Mouse (Mus musculus): ENCODE data around the gene C8b. TPM values are rescaled to one million over a fixed set of nuclear protein-coding genes. Genes with fewer than 3 reads are reported as not detected.

C8b gene
- not detected for total RNA-seq (2021)
- long read RNA-seq, experiment 1: 0 reads
- long read RNA-seq, experiment 2: 0 reads

GRCm38 (mm10) chr4:104766065-104766464, at the start of gene C8b:
TSS of gene C8b (plus strand) at chr4:104766317.
- intact Hi-C loops (cut with DNase I): no loop called here
- no peak for DNase-seq

- no peak for DNase-seq
- intact Hi-C loops (cut with DNase I): no loop called here
These were observed 49.6 kb upstream of the C8b start for GRCm38 (mm10) chr4:104716506-104716905.

- no peak for DNase-seq
- intact Hi-C loops (cut with DNase I): no loop called here
These were observed 46.9 kb upstream of the C8b start for GRCm38 (mm10) chr4:104718973-104719795.

GRCm38 (mm10) chr4:104723527-104724045, 42.5 kb upstream of the C8b start:
- intact Hi-C loops (cut with DNase I): no loop called here
- no peak for DNase-seq

- intact Hi-C loops (cut with DNase I): no loop called here
- DNase-seq: no peak
These were observed 41.9 kb upstream of the C8b start for GRCm38 (mm10) chr4:104724258-104724657.

GRCm38 (mm10) chr4:104725673-104726072, 40.4 kb upstream of the C8b start:
- no peak for DNase-seq
- intact Hi-C loops (cut with DNase I): no loop called here

GRCm38 (mm10) chr4:104729185-104729584, 36.9 kb upstream of the C8b start:
- no peak for DNase-seq
- intact Hi-C loops (cut with DNase I): no loop called here

GRCm38 (mm10) chr4:104746500-104746899, 19.6 kb upstream of the C8b start:
- intact Hi-C loops (cut with DNase I): no loop called here
- no peak for DNase-seq

GRCm38 (mm10) chr4:104754090-104754489, 12.0 kb upstream of the C8b start:
- DNase-seq: no peak
- intact Hi-C loops (cut with DNase I): no loop called here

GRCm38 (mm10) chr4:104760878-104761624, 5.1 kb upstream of the C8b start:
- intact Hi-C loops (cut with DNase I): no loop called here
- DNase-seq: no peak

- no peak for DNase-seq
- intact Hi-C loops (cut with DNase I): no loop called here
These were observed 2.1 kb downstream of the C8b start for GRCm38 (mm10) chr4:104768190-104768589.

- no peak for DNase-seq
- intact Hi-C loops (cut with DNase I): no loop called here
These were observed 3.5 kb downstream of the C8b start for GRCm38 (mm10) chr4:104769602-104770001.

GRCm38 (mm10) chr4:104770331-104770730, 4.2 kb downstream of the C8b start:
- intact Hi-C loops (cut with DNase I): no loop called here
- DNase-seq: no peak

- intact Hi-C loops (cut with DNase I): no loop called here
- no peak for DNase-seq
These were observed 9.5 kb downstream of the C8b start for GRCm38 (mm10) chr4:104775601-104776000.

- DNase-seq: no peak
- intact Hi-C loops (cut with DNase I): no loop called here
These were observed 13.3 kb downstream of the C8b start for GRCm38 (mm10) chr4:104779460-104779859.

- no peak for DNase-seq
- intact Hi-C loops (cut with DNase I): no loop called here
These were observed 15.3 kb downstream of the C8b start for GRCm38 (mm10) chr4:104781441-104781840.

GRCm38 (mm10) chr4:104782346-104782745, 16.2 kb downstream of the C8b start:
- no peak for DNase-seq
- intact Hi-C loops (cut with DNase I): no loop called here

GRCm38 (mm10) chr4:104792111-104792510, 26.0 kb downstream of the C8b start:
- DNase-seq: no peak
- intact Hi-C loops (cut with DNase I): no loop called here

GRCm38 (mm10) chr4:104798951-104799350, 32.8 kb downstream of the C8b start:
- intact Hi-C loops (cut with DNase I): no loop called here
- DNase-seq: no peak

GRCm38 (mm10) chr4:104801625-104802024, 35.5 kb downstream of the C8b start:
- intact Hi-C loops (cut with DNase I): no loop called here
- no peak for DNase-seq

GRCm38 (mm10) chr4:104804100-104804499, 38.0 kb downstream of the C8b start:
- intact Hi-C loops (cut with DNase I): no loop called here
- no peak for DNase-seq

All from gastrocnemius, postnatal 36 days (tissue).